Comparison of ENCODE assay signal across 25 mouse cellular contexts in the genomic region with DNA sequence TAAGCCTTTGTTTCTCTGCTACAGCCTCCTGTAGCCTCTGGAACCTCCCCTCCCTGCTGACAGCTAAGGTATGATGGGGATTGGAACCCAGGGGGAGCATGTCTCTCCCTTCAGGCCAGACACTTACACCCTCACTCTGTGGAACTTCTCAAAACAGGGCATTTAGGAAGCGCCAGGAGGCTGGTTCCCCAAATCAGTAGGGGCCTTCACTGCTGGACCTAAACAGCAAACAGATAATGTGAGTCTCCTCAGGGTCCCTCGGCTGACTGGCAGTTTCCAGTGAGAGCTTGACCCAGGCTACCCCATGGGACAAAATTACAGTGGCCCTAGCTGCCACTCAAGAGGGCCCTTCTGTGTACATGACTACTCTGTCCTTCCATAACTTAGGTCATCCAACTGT.
"Had no signal": no experiment of that assay in that cellular context is flagged by ENCODE, and none has a peak within 500 bp of the region (broad histone marks: within the 10 kb centered on the region; RNA-seq: fewer than 3 reads in every experiment).

No protein-coding gene starts in this region.

- H3K36me3 ChIP-seq: heart, embryonic 12.5 days; hindbrain, embryonic 13.5 days; hindbrain, embryonic 15.5 days; intestine, embryonic 15.5 days; kidney, embryonic 15.5 days; liver, embryonic 13.5 days; liver, embryonic 15.5 days had no signal

- H3K4me3 ChIP-seq: gastrocnemius, adult 2 months; heart, embryonic 12.5 days; hindbrain, embryonic 13.5 days; hindbrain, embryonic 15.5 days; intestine, embryonic 15.5 days; kidney, embryonic 15.5 days; liver, embryonic 13.5 days; liver, embryonic 15.5 days had no signal

- H3K27me3 ChIP-seq: heart, embryonic 12.5 days; intestine, embryonic 15.5 days; kidney, embryonic 15.5 days; liver, embryonic 13.5 days; liver, embryonic 15.5 days had no signal

- H3K4me2 ChIP-seq: heart, embryonic 12.5 days; hindbrain, embryonic 13.5 days; hindbrain, embryonic 15.5 days; intestine, embryonic 15.5 days; kidney, embryonic 15.5 days; liver, embryonic 11.5 days; liver, embryonic 13.5 days; liver, embryonic 15.5 days had no signal

- H3K27ac ChIP-seq: hindbrain, embryonic 13.5 days; hindbrain, embryonic 15.5 days; intestine, embryonic 15.5 days; kidney, embryonic 15.5 days; kidney, postnatal 0 days; liver, embryonic 13.5 days; liver, embryonic 15.5 days had no signal

- H3K9ac ChIP-seq: heart, embryonic 12.5 days; hindbrain, embryonic 13.5 days; hindbrain, embryonic 15.5 days; intestine, embryonic 15.5 days; kidney, embryonic 15.5 days; liver, embryonic 13.5 days; liver, embryonic 15.5 days had no signal

- H3K9me3 ChIP-seq: heart, embryonic 12.5 days; hindbrain, embryonic 13.5 days; hindbrain, embryonic 15.5 days; intestine, embryonic 15.5 days; kidney, embryonic 15.5 days; liver, embryonic 13.5 days; liver, embryonic 15.5 days had no signal

- ATAC-seq: forebrain, embryonic 16.5 days; inflammation-experienced regulatory T-cells, adult 6 months; intestine, embryonic 15.5 days; intestine, postnatal 0 days had no signal

- DNase-seq: gastrocnemius, adult 2 months; gastrocnemius, postnatal 10 days; gastrocnemius, postnatal 25 days; heart, postnatal 10 days; heart, postnatal 4 days; kidney, adult 18-20 months; kidney, adult 9 months; kidney, postnatal 14 days; kidney, postnatal 36 days; layer of hippocampus, adult 9-11 months; layer of hippocampus, postnatal 36 days; left cerebral cortex, postnatal 4 days; liver; liver, embryonic 13.5 days had no signal
